Mouse (Mus musculus) kidney, adult 2 months (tissue): ENCODE data around the gene Crlf1.

Experiments used
- CTCF ChIP-seq: fragments of 200-500 bp; conservative IDR thresholded peaks from 2 replicates; pipeline ENCODE4 v1.5.1; 2011; ENCODE audit warnings: low read depth, mild to moderate bottlenecking, control low read depth, low read length, moderate library complexity, mixed read lengths; ENCODE audit not compliant: insufficient read depth, insufficient read length
- POLR2A ChIP-seq: fragments of 200-500 bp; IDR thresholded peaks from one replicate; pipeline ENCODE4 v1.6.1; 2011; ENCODE audit warnings: low read depth, low read length, control low read depth

DNA sequence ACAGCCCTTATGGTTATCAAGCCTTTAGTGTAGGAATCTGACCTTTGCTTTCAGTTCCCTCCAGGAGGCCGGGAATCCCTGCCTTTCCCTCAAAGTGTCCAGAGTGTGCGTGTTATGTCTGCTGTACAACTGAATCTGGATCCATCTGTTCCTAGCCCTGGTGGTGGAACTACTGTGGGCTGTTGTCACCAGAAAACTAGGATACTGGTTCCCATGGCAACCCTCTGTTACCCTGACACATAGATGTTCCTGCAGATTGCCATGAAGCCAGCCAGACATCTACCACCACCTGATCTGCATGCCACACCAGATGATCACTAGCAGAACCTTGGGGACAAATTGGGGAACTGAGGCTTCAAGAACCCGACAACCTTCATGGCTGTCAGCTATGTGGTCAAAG, 11.1 kb upstream of the Crlf1 start:
- TF ChIP-seq POLR2A, result no peak
- TF ChIP-seq CTCF, result no peak
